Mouse (Mus musculus) ES-E14 (cell line): Measurements from ENCODE around the gene Treh. TPM values are rescaled to one million over a fixed set of nuclear protein-coding genes. Genes with fewer than 3 reads are reported as not detected.

ENCODE experiments used
- DNase-seq: peaks from one replicate; pipeline ENCODE4 v3.0.0-alpha.2; 2013; ENCODE audit warnings: low read depth, low spot score
- H3K27ac ChIP-seq: 2 replicates; pipeline ENCODE4 v1.5.1; 2012; ENCODE audit warnings: low read depth, mild to moderate bottlenecking, low read length, moderate library complexity, mixed read lengths; ENCODE audit not compliant: poor library complexity, insufficient read depth, severe bottlenecking
- H3K36me3 ChIP-seq: 2 replicates; pipeline ENCODE4 v1.6.1; 2012; ENCODE audit warnings: mild to moderate bottlenecking, low read length, moderate library complexity, mixed read lengths; ENCODE audit not compliant: control insufficient read depth, poor library complexity, insufficient read depth, severe bottlenecking
- H3K4me1 ChIP-seq, 2 experiments: fragments of 150-350 bp in 1 of 2; sonication (generic) in 1 of 2; 2 replicates each; pipeline ENCODE4 v1.6.1; 2012; ENCODE audit warnings: low read length in 2 of 2, mild to moderate bottlenecking in 1 of 2, mixed read lengths in 1 of 2; ENCODE audit not compliant: control insufficient read depth in 2 of 2, insufficient read depth in 2 of 2, poor library complexity in 1 of 2
- H3K4me3 ChIP-seq, 2 experiments: fragments of 150-350 bp in 1 of 2; sonication (generic) in 1 of 2; 2 replicates each; pipeline ENCODE4 v1.5.1; 2012; ENCODE audit warnings: low read length in 2 of 2, low read depth in 1 of 2, mild to moderate bottlenecking in 1 of 2, mixed read lengths in 1 of 2; ENCODE audit not compliant: insufficient read depth in 1 of 2, poor library complexity in 1 of 2, severe bottlenecking in 1 of 2
- H3K9ac ChIP-seq: 2 replicates; pipeline ENCODE4 v1.6.1; 2012; ENCODE audit warnings: low read depth, mild to moderate bottlenecking, low read length, mixed read lengths; ENCODE audit not compliant: poor library complexity, insufficient read depth, severe bottlenecking
- H3K9me3 ChIP-seq: fragments of 150-350 bp; sonication (generic); 2 replicates; pipeline ENCODE4 v1.6.1; 2012; ENCODE audit warnings: low read depth, mild to moderate bottlenecking, low read length; ENCODE audit not compliant: control insufficient read depth, insufficient read depth
- CHD2 ChIP-seq: IDR thresholded peaks from 2 replicates; pipeline ENCODE4 v1.6.1; 2014; ENCODE audit warnings: mild to moderate bottlenecking, low read depth, low read length, inconsistent platforms
- HCFC1 ChIP-seq: IDR thresholded peaks from 2 replicates; pipeline ENCODE4 v1.6.1; 2012; ENCODE audit warnings: low read length, inconsistent platforms, borderline replicate concordance; ENCODE audit not compliant: insufficient read depth
- MAFK ChIP-seq: IDR thresholded peaks from 2 replicates; pipeline ENCODE4 v1.6.1; 2014; ENCODE audit warnings: mild to moderate bottlenecking, low read depth, low read length, inconsistent platforms; ENCODE audit not compliant: insufficient read depth
- ZC3H11A ChIP-seq: IDR thresholded peaks from 2 replicates; pipeline ENCODE4 v1.6.1; 2012; ENCODE audit warnings: low read depth, mild to moderate bottlenecking, inconsistent platforms, low read length, borderline replicate concordance
- ZNF384 ChIP-seq: IDR thresholded peaks from 2 replicates; pipeline ENCODE4 v1.6.1; 2012; ENCODE audit warnings: low read depth, low read length, inconsistent platforms
- in situ Hi-C, 2 experiments: fragments of 600-800 bp; cut with MboI; formaldehyde crosslinking; loops; one replicate each; pipeline ENCODE4 v1.15.1; 2025; ENCODE audit warnings: low sequenced_read_pairs in 2 of 2, inconsistent platforms in 1 of 2; ENCODE audit not compliant: unreplicated experiment in 2 of 2
- total RNA-seq: library from RNA; depleted of rRNA; stranded (reverse); fragments of 300-350 nt; gene quantifications from 2 replicates; pipeline ENCODE4 v1.2.3, GENCODE M21; 2012

The Treh gene
- total RNA-seq, 1 experiment: not detected

GRCm38 (mm10) chr9:44648881-44649281, 24.2 kb upstream of the Treh start:
- Histone ChIP-seq H3K27ac (no peak overlapping the region), H3K9me3 (no peaks in the 10 kb centered on the region), H3K9ac (no peak overlapping the region), H3K4me3 (no peak overlapping the region), H3K36me3 (no peaks in the 10 kb centered on the region), H3K4me1 (peaks cover 0 to 7% of the 10 kb centered on the region in 2 experiments; a peak in 2 of 4 replicates)
- TF ChIP-seq MAFK: no peak
- TF ChIP-seq HCFC1: no peak
- TF ChIP-seq CHD2: no peak
- TF ChIP-seq ZNF384: no peak
- no peak for TF ChIP-seq ZC3H11A
- in situ Hi-C loops: no loop called here
- DNase-seq: no peak

GRCm38 (mm10) chr9:44652027-44652426, 21.0 kb upstream of the Treh start:
- peak; percentile 31 for DNase-seq
- Histone ChIP-seq H3K4me3 (no peak overlapping the region), H3K9ac (no peak overlapping the region), H3K9me3 (no peaks in the 10 kb centered on the region), H3K36me3 (no peaks in the 10 kb centered on the region), H3K27ac (no peak overlapping the region), H3K4me1 (no peaks in the 10 kb centered on the region)
- TF ChIP-seq CHD2 (no peak), ZC3H11A (peak; percentile 72; the same call in 1 of the 2 replicates), HCFC1 (no peak)
- in situ Hi-C loops: loop anchor here in 1 of 2 experiments (10.0 kb wide), 1 partner anchor 197 kb away; the partner anchor contains the start of gene Upk2

GRCm38 (mm10) chr9:44653896-44654295, 19.1 kb upstream of the Treh start:
- Histone ChIP-seq H3K36me3 (no peaks in the 10 kb centered on the region), H3K4me3 (no peak overlapping the region), H3K4me1 (no peaks in the 10 kb centered on the region), H3K9ac (no peak overlapping the region), H3K9me3 (no peaks in the 10 kb centered on the region), H3K27ac (no peak overlapping the region)
- no peak for TF ChIP-seq HCFC1
- no peak for TF ChIP-seq ZC3H11A
- TF ChIP-seq CHD2: no peak
- no peak for TF ChIP-seq MAFK
- TF ChIP-seq ZNF384: no peak
- in situ Hi-C loops: loop anchor here in 1 of 2 experiments (10.0 kb wide), 1 partner anchor 199 kb away; the partner anchor contains the start of gene Upk2
- no peak for DNase-seq

- H3K9me3 ChIP-seq: no peaks in the 10 kb centered on the region
- TF ChIP-seq ZNF384 (peak; percentile 98), HCFC1 (no peak), ZC3H11A (peak; percentile 34; the same call in 1 of the 2 replicates)
- H3K4me1 ChIP-seq: no peaks in the 10 kb centered on the region
- H3K27ac ChIP-seq: no peak overlapping the region
- H3K9ac ChIP-seq: no peak overlapping the region; the same call in 1 of the 2 replicates
- in situ Hi-C loops: loop anchor here in 1 of 2 experiments (10.0 kb wide), 1 partner anchor 201 kb away; the partner anchor contains the start of gene Upk2
- peak; percentile 55 for DNase-seq
- no peaks in the 10 kb centered on the region for H3K36me3 ChIP-seq
- peak overlapping the region; percentile 20 to 38; a peak in 3 of 4 replicates for H3K4me3 ChIP-seq
Observed at GRCm38 (mm10) chr9:44655098-44656066, 17.7 kb upstream of the Treh start.

- Histone ChIP-seq H3K9ac (no peak overlapping the region), H3K4me1 (no peaks in the 10 kb centered on the region), H3K4me3 (no peak overlapping the region), H3K9me3 (no peaks in the 10 kb centered on the region), H3K36me3 (no peaks in the 10 kb centered on the region), H3K27ac (no peak overlapping the region)
- in situ Hi-C loops: no loop called here
- DNase-seq: no peak
- TF ChIP-seq HCFC1 (no peak), CHD2 (no peak), ZC3H11A (no peak), ZNF384 (no peak), MAFK (no peak)
Observed at GRCm38 (mm10) chr9:44663706-44664105, 9.3 kb upstream of the Treh start.
